Mouse (Mus musculus): ENCODE measurements around the gene Chad. TPM values are rescaled to one million over a fixed set of nuclear protein-coding genes. Genes with fewer than 3 reads are reported as not detected.
A peak's percentile ranks its signal among the peaks of the same experiment; 100 is the strongest.

Chad gene
- polyA plus RNA-seq, 1 experiment from 2014 or later, result 0.39 TPM

- no peaks in the 10 kb centered on the region for H3K9me3 ChIP-seq (ENCODE audit: control insufficient read depth, low read length)
- H3K27ac ChIP-seq (ENCODE audit: low read depth, low read length), result no peak overlapping the region
- WGBS, result 65% methylated on average over 11 of the region's 11 CpGs
- H3K36me3 ChIP-seq (ENCODE audit: control insufficient read depth, insufficient read depth, low read length), result no peaks in the 10 kb centered on the region
- H3K4me1 ChIP-seq (ENCODE audit: control insufficient read depth, insufficient read depth, low read depth, low read length), result no peaks in the 10 kb centered on the region; the same call in 1 of the 2 replicates
- H3K27me3 ChIP-seq (replicated peaks; ENCODE audit: control insufficient read depth, insufficient read depth, low read length), result no peaks in the 10 kb centered on the region
- no peak for ATAC-seq
- H3K9ac ChIP-seq (ENCODE audit: low read depth, low read length), result no peak overlapping the region
- H3K4me3 ChIP-seq (ENCODE audit: low read length), result no peak overlapping the region
- H3K4me2 ChIP-seq (ENCODE audit: low read length), result peak overlapping the region; percentile 80; the same call in 1 of the 2 replicates
Observed at GRCm38 (mm10) chr11:94602356-94602955, 37.6 kb downstream of the Chad start.

- H3K4me3 ChIP-seq (ENCODE audit: low read length), result no peak overlapping the region
- no peaks in the 10 kb centered on the region for H3K9me3 ChIP-seq (ENCODE audit: control insufficient read depth, low read length)
- H3K27me3 ChIP-seq (replicated peaks; ENCODE audit: control insufficient read depth, insufficient read depth, low read length), result no peaks in the 10 kb centered on the region
- no peak overlapping the region for H3K9ac ChIP-seq (ENCODE audit: low read depth, low read length)
- no peak overlapping the region for H3K4me2 ChIP-seq (ENCODE audit: low read length)
- H3K4me1 ChIP-seq (ENCODE audit: control insufficient read depth, insufficient read depth, low read depth, low read length), result no peaks in the 10 kb centered on the region
- no peak overlapping the region for H3K27ac ChIP-seq (ENCODE audit: low read depth, low read length)
- H3K36me3 ChIP-seq (ENCODE audit: control insufficient read depth, insufficient read depth, low read length), result no peaks in the 10 kb centered on the region
- WGBS, result 58% methylated on average over 4 of the region's 4 CpGs
- ATAC-seq, result peak; percentile 85
Observed at GRCm38 (mm10) chr11:94610744-94611740, 46.2 kb downstream of the Chad start.

- no peak overlapping the region for H3K27ac ChIP-seq (ENCODE audit: low read depth, low read length)
- no peaks in the 10 kb centered on the region for H3K9me3 ChIP-seq (ENCODE audit: control insufficient read depth, low read length)
- no peaks in the 10 kb centered on the region for H3K4me1 ChIP-seq (ENCODE audit: control insufficient read depth, insufficient read depth, low read depth, low read length)
- H3K9ac ChIP-seq (ENCODE audit: low read depth, low read length), result no peak overlapping the region
- no peak for ATAC-seq
- 78% methylated on average over 4 of the region's 4 CpGs for WGBS
- no peak overlapping the region for H3K4me3 ChIP-seq (ENCODE audit: low read length)
- H3K27me3 ChIP-seq (replicated peaks; ENCODE audit: control insufficient read depth, insufficient read depth, low read length), result no peaks in the 10 kb centered on the region
- H3K36me3 ChIP-seq (ENCODE audit: control insufficient read depth, insufficient read depth, low read length), result no peaks in the 10 kb centered on the region
- no peak overlapping the region for H3K4me2 ChIP-seq (ENCODE audit: low read length)
Observed at GRCm38 (mm10) chr11:94614603-94615002, 49.8 kb downstream of the Chad start.

GRCm38 (mm10) chr11:94615494-94615893 lies 50.6 kb downstream of the Chad start:
- Histone ChIP-seq H3K4me3 (ENCODE audit: low read length) (no peak overlapping the region), H3K9ac (ENCODE audit: low read depth, low read length) (no peak overlapping the region), H3K27ac (ENCODE audit: low read depth, low read length) (no peak overlapping the region), H3K36me3 (ENCODE audit: control insufficient read depth, insufficient read depth, low read length) (no peaks in the 10 kb centered on the region), H3K27me3 (replicated peaks; ENCODE audit: control insufficient read depth, insufficient read depth, low read length) (no peaks in the 10 kb centered on the region), H3K4me1 (ENCODE audit: control insufficient read depth, insufficient read depth, low read depth, low read length) (no peaks in the 10 kb centered on the region), H3K4me2 (ENCODE audit: low read length) (no peak overlapping the region), H3K9me3 (ENCODE audit: control insufficient read depth, low read length) (no peaks in the 10 kb centered on the region)
- 35% methylated on average over 4 of the region's 4 CpGs for WGBS
- no peak for ATAC-seq

GRCm38 (mm10) chr11:94617646-94618045 lies 52.8 kb downstream of the Chad start:
- Histone ChIP-seq H3K9me3 (ENCODE audit: control insufficient read depth, low read length) (no peaks in the 10 kb centered on the region), H3K4me2 (ENCODE audit: low read length) (no peak overlapping the region), H3K9ac (ENCODE audit: low read depth, low read length) (no peak overlapping the region), H3K36me3 (ENCODE audit: control insufficient read depth, insufficient read depth, low read length) (no peaks in the 10 kb centered on the region), H3K4me1 (ENCODE audit: control insufficient read depth, insufficient read depth, low read depth, low read length) (no peaks in the 10 kb centered on the region), H3K27me3 (replicated peaks; ENCODE audit: control insufficient read depth, insufficient read depth, low read length) (no peaks in the 10 kb centered on the region), H3K27ac (ENCODE audit: low read depth, low read length) (no peak overlapping the region), H3K4me3 (ENCODE audit: low read length) (no peak overlapping the region)
- 86% methylated on average over 2 of the region's 2 CpGs for WGBS
- ATAC-seq, result no peak

Other genes starting within 250 kb of the Chad start
- gene Luc7l3, start 243.1 kb upstream of the Chad start, polyA plus RNA-seq (2015; fragmentation: Nextera tagmentation; extraction: Ambion mirVana), result 110 and 113 TPM in 2 replicates
- gene Ankrd40, start 237.0 kb upstream of the Chad start, polyA plus RNA-seq (2015; fragmentation: Nextera tagmentation; extraction: Ambion mirVana), result 9.2 and 9.4 TPM in 2 replicates
- 0.91 and 1.3 TPM in 2 replicates for gene Abcc3, start 172.1 kb upstream of the Chad start, polyA plus RNA-seq (2015; fragmentation: Nextera tagmentation; extraction: Ambion mirVana)
- gene Cacna1g, start 90.8 kb upstream of the Chad start, polyA plus RNA-seq (2015; fragmentation: Nextera tagmentation; extraction: Ambion mirVana), result 15.1 and 20.5 TPM in 2 replicates
- 0.64 and 0.81 TPM in 2 replicates for gene Spata20, start 78.9 kb upstream of the Chad start, polyA plus RNA-seq (2015; fragmentation: Nextera tagmentation; extraction: Ambion mirVana)
- 2.8 and 3.0 TPM in 2 replicates for gene Epn3, start 65.1 kb upstream of the Chad start, polyA plus RNA-seq (2015; fragmentation: Nextera tagmentation; extraction: Ambion mirVana)
- gene Mycbpap, start 43.3 kb upstream of the Chad start, polyA plus RNA-seq (2015; fragmentation: Nextera tagmentation; extraction: Ambion mirVana), result 3.7 and 5.5 TPM in 2 replicates
- 10.0 and 11.7 TPM in 2 replicates for gene Rsad1, start 15.8 kb upstream of the Chad start, polyA plus RNA-seq (2015; fragmentation: Nextera tagmentation; extraction: Ambion mirVana)
- 1.8 and 2.3 TPM in 2 replicates for gene Acsf2, start 36.8 kb downstream of the Chad start, polyA plus RNA-seq (2015; fragmentation: Nextera tagmentation; extraction: Ambion mirVana)
- 153 and 171 TPM in 2 replicates for gene Lrrc59, start 64.7 kb downstream of the Chad start, polyA plus RNA-seq (2015; fragmentation: Nextera tagmentation; extraction: Ambion mirVana)
- 141 and 157 TPM in 2 replicates for gene Mrpl27, start 88.7 kb downstream of the Chad start, polyA plus RNA-seq (2015; fragmentation: Nextera tagmentation; extraction: Ambion mirVana)
- 3.5 and 4.4 TPM in 2 replicates for gene Eme1, start 88.9 kb downstream of the Chad start, polyA plus RNA-seq (2015; fragmentation: Nextera tagmentation; extraction: Ambion mirVana)
- 13.0 and 14.4 TPM in 2 replicates for gene Xylt2, start 112.5 kb downstream of the Chad start, polyA plus RNA-seq (2015; fragmentation: Nextera tagmentation; extraction: Ambion mirVana)
- 0.27 and 0.35 TPM in 2 replicates for gene Gm11541, start 139.5 kb downstream of the Chad start, polyA plus RNA-seq (2015; fragmentation: Nextera tagmentation; extraction: Ambion mirVana)
- gene Cdc34b, start 176.7 kb downstream of the Chad start, polyA plus RNA-seq (2015; fragmentation: Nextera tagmentation; extraction: Ambion mirVana), result 0.26 TPM in 1 of 2 replicates, not detected in the other
- not detected in 2 replicates for gene Tmem92, start 217.7 kb downstream of the Chad start, polyA plus RNA-seq (2015; fragmentation: Nextera tagmentation; extraction: Ambion mirVana)